Mouse (Mus musculus) regulatory T cell (primary cell): Measurements from ENCODE around the gene Fibcd1.

ENCODE experiments used
- in situ Hi-C: fragments of 300-600 bp; cut with MboI, MseI; formaldehyde crosslinking; loops from one replicate; pipeline ENCODE4 v1.15.1; 2025; ENCODE audit warnings: high pct_unique_total_duplicates

Gene Fibcd1

DNA sequence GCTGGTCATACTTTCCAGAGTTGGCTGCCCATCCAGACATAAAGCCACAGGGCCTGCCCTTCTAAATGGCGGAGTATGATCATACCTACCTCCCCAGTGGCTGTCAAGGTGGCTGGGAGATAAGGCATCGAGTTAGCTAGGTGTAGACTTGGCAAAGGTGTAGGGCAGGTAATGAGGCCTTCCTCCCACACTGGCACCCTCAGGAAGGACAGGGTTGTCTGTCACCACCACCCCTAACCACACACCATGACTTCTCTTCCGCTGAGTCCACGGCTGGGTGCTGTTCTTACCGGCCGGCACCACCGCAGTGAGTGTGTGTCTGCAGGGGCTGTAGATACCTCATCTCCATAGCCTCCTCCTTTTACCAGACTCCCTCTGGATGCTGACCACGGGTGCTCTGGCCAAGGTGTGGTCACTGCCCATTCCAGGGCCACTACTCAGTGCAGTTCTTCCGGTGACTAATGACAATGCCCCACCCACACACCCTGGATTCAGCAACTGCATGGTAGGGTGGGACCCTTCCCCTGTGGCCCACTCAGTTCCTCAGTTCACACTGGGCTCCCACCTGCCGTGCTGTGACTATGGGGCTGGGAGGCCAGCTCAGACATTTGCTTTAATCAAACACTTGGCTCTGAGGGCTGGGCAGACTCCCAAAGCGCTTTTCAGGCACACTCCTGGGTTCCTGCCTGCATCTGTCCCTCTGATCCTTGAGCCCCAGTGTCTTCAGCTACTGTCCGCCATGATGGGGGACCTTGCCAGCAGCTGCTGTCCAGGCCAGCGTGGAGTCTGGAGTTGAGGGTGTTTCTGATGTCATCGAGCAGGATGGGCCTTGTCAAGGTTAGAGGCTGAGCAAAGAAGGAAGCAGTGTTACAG, 34.5 kb downstream of the Fibcd1 start:
- in situ Hi-C loops: loop anchor here (5.0 kb wide), 1 partner anchor 76 kb away; the partner anchor contains the start of gene Lamc3

GRCm38 (mm10) chr2:31810444-31810843, 35.4 kb downstream of the Fibcd1 start, which contains the start of gene Qrfp:
TSS of gene Qrfp (minus strand) at chr2:31810580.
- in situ Hi-C loops: loop anchor here (5.0 kb wide), 1 partner anchor 77 kb away; the partner anchor contains the start of gene Lamc3

DNA sequence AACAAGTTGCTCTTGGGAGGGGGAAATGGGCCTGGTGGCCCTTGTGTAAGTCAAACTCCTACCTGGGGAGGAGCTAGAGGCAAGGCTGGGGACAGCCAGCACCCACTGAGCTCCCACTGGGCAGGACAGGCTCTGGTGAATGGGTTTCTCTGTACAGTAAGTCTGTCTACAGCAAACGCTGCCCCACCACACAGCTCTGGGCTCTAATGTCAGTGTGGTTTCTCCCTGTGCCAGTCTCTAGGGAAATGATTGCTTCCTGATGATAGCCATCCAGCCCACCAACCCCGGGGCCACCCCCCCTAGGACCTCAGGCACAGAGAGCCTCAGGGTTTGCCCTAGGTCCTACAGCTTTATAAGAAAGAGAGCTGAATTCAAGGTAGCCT, 36.5 kb downstream of the Fibcd1 start:
- in situ Hi-C loops: no loop called here

DNA sequence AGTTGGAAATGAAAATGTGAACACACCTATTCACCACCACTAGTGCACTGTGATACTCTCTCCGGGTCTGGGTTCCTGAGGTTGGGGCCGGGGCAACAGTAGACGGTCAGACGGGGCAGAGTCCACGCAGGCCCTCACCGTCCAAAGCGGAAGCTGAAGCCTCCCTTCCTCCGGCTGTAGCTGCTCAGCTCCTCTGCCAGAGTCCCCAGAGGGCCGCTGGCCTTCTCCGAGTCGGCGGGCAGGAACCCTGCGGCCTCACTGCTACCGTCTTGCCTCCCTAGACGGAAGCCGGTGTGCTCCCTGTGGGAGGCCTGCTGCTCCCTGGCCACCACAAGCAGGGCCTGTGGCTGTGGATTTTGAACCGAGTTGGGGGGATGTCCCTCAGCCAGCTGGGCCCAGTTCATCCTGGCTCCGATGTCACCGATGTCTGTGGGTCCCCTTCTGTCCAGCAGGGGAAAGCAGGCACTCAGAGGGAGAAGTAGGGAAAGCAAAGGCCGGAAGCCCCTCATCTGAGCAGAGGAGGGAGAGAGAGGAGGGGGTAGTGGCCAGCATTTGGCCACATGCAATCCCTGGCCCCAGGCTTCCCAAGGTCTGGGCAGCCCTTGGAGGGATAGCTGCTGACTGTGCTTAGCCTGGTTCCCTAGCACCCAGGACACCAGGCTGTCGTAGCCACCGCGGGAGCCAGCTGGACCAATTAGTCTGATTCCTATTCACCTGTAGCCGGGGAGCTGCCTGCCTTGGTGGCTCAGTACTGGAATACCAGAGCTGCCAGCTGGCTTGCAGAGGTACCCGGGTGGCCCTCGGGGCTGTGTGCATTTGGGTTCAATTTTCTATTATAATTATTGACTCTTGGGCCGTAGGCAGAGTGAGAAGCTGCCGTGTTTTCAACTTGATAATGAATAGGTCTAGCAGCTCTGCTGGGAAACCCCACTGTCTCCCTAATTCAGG, 37.1 kb downstream of the Fibcd1 start:
- in situ Hi-C loops: no loop called here

- in situ Hi-C loops: no loop called here
These were observed 39.0 kb downstream of the Fibcd1 start for GRCm38 (mm10) chr2:31806639-31807382.

DNA sequence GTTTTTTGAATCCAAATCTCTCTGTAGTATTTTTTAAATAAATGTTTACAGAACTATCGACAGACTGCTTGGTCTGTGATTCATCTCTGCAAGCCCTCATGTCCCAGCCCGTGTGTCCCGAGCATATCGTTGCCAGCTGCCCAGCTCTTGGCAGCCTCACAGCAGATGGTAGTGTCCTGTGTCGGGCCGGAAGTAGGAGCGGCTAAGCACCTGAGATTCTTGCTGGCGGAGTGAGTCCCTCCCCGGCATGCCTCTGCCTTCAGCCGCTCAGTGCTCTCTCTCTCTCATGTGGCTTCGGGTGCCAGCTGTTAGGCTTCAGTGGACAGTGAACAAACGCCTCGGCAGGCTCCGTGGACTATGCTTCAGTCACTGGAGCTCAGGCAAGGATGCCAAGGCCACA, 42.3 kb downstream of the Fibcd1 start:
- in situ Hi-C loops: no loop called here

- in situ Hi-C loops: no loop called here
These were observed 43.0 kb downstream of the Fibcd1 start for GRCm38 (mm10) chr2:31802811-31803210.

DNA sequence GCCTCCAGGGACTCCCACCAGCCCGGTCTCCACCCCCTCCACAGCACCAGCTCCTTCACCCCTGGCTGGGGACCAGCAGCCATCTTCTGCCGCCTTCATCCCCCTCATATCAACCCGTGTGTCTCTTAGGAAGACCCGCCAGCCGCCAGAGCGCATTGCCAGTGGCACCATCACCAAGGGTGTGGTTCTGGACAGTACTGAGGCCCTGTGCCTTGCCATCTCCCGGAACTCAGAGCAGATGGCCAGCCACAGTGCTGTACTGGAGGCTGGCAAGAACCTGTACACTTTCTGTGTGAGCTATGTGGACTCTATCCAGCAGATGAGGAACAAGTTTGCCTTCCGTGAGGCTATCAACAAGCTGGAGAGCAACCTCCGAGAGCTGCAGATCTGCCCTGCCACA, 44.4 kb downstream of the Fibcd1 start:
- in situ Hi-C loops: no loop called here

DNA sequence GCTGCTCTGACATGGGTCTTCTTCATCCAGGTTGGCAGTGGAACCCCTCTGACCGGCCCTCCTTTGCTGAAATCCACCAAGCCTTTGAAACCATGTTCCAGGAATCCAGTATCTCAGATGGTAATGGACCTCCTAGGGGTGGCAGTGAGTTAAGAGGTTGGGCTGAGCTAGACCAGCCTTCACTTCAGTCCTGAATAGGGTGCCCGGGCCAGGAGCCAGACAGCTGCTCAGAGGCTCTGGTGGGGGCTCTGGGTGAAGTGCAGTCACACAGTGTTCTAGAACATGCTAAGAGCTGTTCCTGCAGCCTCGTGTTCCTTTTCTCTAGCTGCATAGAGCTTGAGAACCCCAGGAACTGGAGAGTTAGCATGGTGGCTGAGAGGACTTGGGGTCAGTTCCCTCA, 48.9 kb downstream of the Fibcd1 start:
- in situ Hi-C loops: no loop called here

- in situ Hi-C loops: no loop called here
These were observed 53.2 kb downstream of the Fibcd1 start for GRCm38 (mm10) chr2:31792611-31793010.

DNA sequence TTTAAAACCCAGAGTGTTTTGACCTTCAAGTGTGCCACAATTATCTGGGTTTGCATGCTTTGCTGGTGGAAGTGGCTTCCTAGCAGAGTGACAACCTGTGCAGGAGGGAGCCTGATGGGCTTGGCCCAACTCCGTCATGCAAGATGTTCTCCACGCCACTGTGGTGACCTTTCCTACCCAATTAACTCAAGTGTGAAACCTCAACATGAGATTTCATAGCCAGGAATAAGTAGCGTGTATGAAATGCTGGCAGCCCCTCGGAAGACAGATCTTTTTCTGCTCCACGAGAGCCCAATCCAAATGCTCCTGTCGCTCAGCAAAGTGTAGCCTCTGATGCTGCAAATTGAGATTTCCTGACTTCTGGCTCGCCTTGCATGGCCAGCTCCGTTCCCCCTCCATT, 54.5 kb downstream of the Fibcd1 start:
- in situ Hi-C loops: no loop called here

DNA sequence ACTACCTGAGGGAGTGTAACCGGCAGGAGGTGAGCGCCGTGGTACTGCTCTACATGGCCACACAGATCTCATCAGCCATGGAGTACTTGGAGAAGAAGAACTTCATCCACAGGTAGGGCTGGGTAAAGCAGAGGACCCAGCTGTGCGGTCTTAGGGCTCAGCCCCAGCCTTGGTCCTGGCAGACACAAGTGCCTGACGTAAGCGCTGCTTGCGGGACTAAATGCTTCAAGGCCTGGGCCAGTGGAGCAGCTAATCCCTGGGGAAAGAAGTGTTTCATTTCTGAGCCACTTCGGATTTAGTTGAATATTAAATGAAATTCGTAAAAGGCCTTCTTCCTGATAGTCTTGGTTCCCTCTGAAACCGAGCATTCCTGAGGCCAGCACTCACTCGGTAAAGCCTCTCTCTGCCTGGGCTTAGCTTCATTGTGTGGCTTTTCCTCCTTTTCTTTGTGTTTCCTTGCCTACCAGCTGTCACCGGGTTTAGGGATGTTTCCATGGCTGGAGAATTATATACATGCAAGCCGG, 55.0 kb downstream of the Fibcd1 start:
- in situ Hi-C loops: no loop called here

- in situ Hi-C loops: loop anchor here (5.0 kb wide), 1 partner anchor 102 kb away; the partner anchor contains the start of gene Abl1
These were observed 56.6 kb downstream of the Fibcd1 start for GRCm38 (mm10) chr2:31789215-31789614.

DNA sequence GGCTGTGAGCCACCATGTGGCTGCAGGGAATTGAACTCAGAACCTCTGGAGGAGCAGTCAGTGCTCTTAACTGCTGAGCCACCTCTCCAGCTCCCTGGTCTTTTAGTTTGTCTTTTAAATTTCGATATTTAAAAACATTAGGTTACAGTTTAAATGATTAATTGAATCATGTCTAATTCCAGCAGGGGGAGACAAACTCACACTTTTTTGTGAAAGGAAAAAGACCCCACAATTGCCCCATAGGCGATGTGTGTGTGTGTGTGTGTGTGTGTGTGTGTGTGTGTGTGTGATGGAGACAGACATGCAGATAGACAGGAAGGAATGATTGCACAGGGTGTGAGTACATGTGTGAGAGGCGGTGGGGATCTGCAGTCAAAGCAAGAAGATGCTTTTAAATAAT, 57.6 kb downstream of the Fibcd1 start:
- in situ Hi-C loops: loop anchor here (5.0 kb wide), 1 partner anchor 101 kb away; the partner anchor contains the start of gene Abl1

DNA sequence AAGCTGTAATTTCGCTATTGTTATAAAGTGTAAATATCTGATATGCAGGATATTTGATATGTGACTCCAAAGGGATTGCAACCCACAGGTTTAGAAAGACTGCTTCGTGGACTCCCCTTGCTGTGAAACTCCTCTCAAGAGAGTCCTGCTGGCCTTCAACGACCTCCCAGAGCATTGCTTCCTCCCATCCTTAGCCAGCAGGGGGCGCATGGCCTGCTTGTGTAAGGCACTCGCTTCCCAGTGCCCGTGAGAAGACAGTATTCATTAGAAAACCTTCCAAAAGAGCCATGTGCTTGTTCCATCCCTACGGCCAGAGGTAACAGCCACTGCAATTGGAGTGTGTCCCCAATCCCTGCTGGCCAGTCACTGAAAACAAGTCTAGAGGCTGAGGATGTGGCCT, 58.8 kb downstream of the Fibcd1 start:
- in situ Hi-C loops: loop anchor here (5.0 kb wide), 1 partner anchor 100 kb away; the partner anchor contains the start of gene Abl1

GRCm38 (mm10) chr2:31785074-31785473, 60.7 kb downstream of the Fibcd1 start:
- in situ Hi-C loops: loop anchor here (5.0 kb wide), 1 partner anchor 98 kb away; the partner anchor contains the start of gene Abl1

- in situ Hi-C loops: no loop called here
These were observed 62.7 kb downstream of the Fibcd1 start for GRCm38 (mm10) chr2:31782958-31783602.

DNA sequence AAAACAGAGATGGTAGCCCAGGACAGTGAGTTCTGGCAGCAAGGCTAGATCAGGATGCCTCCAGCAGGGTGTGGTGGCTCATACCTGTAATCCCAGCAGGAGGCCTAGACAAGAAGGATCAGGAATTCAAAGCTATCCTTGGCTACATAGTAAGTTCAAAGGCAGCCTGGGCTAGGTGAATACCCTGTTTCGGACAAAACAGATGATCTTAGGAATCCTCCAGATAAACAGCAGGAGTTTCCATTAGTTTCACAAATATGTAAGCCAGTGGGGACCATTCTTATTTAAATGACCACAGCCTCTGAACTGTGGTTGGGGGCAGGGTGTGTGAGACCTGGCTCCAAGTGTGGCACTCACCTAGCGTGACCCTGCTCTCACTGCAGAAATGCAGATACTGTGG, 66.5 kb downstream of the Fibcd1 start:
- in situ Hi-C loops: no loop called here

- in situ Hi-C loops: no loop called here
These were observed 69.3 kb downstream of the Fibcd1 start for GRCm38 (mm10) chr2:31776479-31776878.

- in situ Hi-C loops: no loop called here
These were observed 74.9 kb downstream of the Fibcd1 start for GRCm38 (mm10) chr2:31770781-31771441.
